Mouse (Mus musculus) gonadal fat pad, adult 2 months (tissue): Measurements from ENCODE around the gene Tex2. TPM values are rescaled to one million over a fixed set of nuclear protein-coding genes. Genes with fewer than 3 reads are reported as not detected.

Experiments
- DNase-seq: peaks from one replicate; pipeline ENCODE4 v3.0.0-alpha.2; 2012; ENCODE audit warnings: low read depth
- polyA plus RNA-seq: library from polyadenylated mRNA; depleted of rRNA; stranded (reverse); fragments of >200 nt; gene quantifications from 2 replicates; pipeline ENCODE4 v1.2.3, GENCODE M21; 2012

Tex2 gene
- polyA plus RNA-seq, 1 experiment: 26.6 TPM

DNA sequence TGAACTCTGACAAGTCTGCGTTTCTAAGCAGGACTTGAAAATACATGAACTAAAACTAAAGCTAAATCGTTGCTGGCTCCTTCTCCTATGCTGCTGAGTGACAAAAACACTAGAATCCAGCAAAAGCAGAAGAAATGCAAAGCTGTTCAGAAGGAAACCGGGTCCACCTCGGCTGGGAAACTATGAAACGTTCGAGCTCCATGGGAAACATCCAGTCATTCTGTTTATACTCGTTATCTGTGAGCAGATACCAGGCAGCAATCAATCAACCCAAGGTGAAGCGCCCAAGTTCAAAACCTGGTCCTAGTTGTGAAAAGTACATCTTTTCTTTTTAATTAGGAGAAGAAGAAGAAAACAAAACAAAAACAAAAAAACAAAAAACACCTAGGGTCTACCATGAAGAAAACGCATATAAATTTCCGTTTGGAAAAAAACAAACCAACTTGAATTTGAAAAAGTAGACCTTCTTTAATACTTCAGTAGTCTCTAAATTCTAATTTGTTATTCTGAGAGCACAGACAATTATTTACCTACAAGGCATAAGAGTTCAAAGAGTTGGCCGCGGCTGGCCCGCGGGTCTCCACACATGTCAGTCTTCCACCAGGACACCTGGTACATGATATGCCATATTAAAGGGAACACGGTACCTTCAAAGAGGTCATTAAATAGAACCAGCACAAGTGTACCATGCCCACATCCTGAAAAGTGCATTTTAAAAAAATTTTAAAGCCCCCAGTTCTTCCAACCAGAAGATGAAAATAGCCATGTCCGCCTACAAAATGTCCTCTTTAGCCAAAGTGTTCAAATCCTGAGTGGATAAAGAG lies 127.0 kb downstream of the Tex2 start:
- DNase-seq: no peak

DNA sequence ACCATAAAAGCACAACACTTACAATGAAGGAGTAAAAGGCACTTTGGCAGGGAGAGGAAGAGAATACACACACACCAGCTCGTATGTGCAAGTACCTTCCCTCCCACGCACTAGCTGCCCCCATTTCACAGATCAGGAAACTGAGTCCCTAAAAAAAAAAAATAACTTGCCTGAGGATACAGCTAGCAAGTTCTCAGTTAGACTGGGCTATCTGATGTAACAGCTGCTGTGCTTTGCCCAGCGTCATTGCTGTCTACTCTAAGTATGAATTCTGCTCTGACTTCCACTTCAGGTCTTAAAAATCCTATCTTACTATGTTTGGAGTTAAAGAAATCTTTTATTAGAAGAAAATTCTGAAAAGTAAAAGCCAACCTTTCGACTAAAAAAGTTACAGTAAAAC lies 127.6 kb downstream of the Tex2 start:
- no peak for DNase-seq

DNA sequence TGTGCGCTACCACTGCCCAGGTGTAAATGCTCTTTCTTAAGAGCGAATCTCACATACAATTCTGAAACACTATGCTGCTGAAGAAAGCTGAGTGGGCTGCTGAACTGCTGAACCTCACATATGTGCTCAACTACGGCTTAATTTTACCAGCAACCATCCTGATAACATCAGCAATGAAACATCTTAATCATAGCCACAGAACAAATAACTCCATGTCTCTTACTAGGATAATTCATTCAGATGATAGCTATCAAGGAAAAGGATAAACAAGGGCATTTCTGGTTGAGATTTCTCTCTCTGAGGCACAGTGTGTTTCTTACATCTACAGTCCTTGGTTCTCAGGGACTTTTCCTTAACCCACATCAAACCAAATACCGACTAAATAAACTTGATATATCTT lies 128.3 kb downstream of the Tex2 start:
- no peak for DNase-seq

DNA sequence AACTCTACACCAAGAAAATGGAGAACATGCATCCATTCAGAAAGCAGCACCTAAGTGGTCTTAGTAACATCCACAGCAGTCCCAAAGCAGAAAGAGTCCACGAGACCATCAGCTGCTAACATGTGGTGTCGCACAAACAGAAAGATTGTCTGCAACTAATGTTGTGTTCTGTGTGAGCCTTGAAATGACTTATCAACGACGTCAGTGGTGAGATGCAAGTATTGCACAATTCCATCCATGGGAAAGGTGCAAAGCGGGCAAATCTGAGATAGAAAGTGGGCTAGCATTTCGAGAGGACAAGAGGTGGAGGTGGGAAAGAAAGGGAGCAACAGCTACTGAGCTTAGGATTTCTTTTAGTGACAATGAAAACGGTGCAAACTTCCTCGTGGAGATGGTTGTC lies 130.4 kb downstream of the Tex2 start:
- DNase-seq: no peak

DNA sequence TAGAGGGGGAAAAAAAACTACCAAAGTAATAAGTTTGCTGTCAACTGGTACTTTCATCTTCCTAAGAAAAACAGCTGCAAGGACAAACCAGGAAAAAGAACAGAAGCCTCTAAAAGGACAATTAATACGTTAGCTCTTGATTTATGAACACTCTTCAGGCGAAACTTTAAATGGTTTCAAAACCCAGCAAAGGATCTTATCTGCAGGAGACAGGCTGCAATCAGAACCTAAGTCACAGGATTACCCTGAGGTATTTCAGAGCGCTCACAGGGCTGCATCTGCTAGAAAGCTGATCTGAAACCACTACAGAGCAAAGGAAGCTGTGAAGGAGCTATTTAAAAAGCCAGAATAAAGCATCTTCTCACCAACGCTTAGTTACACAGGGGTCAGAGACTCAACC lies 131.6 kb downstream of the Tex2 start:
- no peak for DNase-seq

DNA sequence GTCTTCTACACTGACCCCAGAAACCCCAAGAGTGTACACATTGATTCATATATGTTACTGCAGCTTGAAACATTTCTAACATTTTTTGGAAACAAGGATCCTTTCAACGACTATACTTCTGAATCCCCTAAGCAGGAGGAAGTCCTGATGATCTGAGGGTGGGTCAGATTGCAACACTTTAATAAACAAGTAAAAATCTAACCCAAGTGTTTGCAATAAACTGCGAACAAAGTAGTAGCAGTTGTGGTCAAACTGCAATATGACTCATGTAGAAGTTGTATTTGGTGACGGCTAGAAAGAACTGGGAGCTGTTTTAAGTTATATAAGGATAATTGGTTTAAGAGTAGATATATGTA lies 132.7 kb downstream of the Tex2 start:
- no peak for DNase-seq

DNA sequence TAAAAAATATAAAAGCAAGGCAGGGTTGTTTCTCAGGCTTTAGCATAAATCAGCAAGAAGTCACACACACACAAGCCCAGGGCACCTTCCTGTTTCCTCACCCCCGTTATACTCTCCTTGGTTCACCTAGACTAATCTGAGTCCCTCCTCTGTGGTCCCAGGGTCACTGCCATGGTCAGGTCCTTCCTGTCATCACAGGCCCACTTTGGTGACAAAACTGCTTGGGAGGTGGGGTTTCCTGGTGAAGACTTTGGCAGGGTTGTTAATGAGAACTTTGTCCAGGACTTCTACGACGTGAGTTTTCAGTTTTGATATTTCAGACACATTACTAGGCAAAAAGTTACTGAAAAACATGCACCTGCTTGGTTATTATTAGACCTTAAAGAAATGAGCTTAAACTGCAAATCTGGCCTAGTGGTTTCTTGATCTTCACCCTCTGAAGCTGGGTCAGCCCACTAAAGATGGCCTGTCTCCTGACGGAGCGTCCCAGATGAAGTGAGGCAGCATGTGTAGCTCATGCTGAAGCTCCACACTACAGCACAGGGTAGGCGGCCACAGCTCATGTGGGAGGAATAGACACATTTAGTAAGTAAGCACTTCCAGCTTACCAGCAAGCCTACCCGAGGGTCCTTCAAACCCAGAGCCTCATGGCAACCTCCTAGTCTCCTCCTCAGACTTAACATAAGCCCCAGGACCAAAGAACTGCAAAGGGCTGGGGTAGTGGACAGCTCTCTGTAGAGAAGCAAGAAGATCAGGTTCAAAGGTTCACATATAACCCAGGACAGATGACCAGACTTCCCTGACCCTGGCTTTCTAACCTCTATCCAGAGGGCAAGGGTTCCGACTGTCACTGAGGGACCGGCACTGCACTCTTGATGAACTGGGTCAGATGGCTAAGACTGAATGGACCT lies 133.3 kb downstream of the Tex2 start:
- DNase-seq: no peak

DNA sequence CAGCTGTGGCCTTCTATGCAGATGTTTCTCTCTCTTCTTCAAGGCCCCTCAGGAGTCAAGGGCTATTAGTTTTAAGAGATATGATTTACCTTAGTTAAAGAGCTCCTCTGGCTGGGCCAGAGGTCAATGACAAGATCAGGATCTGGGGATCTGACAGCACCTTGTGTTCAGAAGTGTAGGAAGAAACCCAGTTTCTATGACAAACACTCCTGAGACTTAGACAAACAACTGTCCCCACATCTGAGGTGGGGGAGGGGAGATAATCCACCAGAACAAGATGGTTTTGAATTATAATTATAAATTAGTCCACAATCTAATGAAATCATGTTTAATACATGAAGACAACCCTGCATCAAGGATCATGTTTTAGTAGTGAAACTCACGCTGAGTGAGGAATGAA lies 134.5 kb downstream of the Tex2 start:
- DNase-seq: no peak

DNA sequence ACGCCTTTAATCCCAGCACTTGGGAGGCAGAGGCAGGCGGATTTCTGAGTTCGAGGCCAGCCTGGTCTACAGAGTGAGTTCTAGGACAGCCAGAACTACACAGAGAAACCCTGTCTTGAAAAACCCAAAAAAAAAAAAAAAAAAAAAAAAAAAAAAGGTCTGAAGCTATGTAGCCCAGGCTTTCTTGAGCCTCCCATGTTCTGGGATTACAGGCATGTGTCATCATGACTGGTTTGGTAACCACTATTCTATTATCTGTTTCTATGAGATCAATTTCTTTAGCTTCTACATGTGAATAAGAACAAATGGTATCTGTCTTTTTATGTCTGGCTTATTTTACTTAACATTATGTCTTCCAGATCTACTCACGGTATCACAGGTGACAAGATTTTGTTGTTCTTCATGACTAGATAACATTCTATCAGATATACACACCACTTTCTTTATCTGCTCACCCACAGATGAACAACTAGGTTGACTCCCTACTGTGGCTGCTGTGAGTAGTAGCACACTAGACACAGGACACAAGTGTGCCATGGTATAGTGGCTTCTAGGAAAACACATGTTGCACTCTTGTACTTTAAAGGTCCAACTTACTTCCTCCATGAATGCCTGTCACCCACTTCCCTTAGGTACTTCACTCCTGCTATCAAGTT lies 135.6 kb downstream of the Tex2 start:
- DNase-seq: no peak

DNA sequence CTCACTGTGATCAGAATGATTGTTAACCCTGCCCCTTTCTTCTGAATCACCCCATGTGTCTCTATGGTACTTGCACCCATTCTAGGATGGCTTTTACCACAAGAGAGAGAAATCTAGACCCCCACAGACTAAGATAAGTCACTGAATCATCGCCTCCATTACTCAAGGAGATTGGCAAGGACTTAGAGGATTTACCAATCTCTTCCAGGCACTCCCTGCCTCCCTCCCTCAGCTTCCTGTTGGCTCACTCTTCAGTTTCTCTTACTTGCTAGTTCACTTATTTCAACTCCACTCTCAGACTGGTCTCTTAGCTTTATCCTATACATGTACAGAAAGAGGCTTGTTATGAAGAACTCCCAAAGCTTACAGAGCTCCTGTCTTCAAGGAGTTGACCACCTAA lies 137.9 kb downstream of the Tex2 start:
- no peak for DNase-seq

DNA sequence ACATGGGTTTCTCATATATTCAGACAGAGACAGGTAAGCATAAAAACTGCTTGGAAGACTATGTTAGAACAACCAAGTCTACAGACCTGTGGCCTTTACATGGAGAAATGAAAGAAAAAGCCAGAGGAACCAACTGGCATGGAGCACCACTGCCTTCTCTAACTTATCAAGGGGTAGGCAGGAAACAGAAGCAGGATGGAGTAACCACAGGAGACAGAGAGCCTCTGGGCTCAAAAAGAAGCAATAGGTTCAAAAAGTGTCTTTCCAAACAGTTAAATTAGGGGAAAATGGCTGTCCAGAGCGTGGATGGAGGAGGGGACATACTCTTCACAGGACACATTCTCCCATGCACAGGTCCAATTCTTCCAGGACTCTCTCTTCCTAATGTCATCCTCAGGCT lies 141.6 kb downstream of the Tex2 start:
- no peak for DNase-seq

DNA sequence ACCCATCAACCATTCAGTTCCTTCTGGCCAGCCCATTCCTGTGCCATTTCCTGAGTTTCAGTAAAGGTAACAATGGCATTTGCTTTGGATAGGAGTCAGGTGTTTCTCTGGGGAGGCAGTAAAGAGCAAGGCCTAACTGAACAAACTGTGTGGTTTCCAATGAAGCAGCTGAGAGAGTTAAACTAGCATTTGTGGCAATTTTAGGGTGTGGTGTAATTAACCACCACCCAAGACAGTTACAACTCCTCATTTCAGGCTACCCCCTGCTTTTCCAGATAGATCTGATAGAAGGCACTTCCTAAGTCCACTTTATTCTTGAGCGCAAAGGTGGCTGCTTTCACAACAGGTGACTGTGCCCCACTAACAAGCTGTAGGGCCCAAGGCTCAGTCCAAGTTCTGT lies 144.7 kb downstream of the Tex2 start:
- no peak for DNase-seq

DNA sequence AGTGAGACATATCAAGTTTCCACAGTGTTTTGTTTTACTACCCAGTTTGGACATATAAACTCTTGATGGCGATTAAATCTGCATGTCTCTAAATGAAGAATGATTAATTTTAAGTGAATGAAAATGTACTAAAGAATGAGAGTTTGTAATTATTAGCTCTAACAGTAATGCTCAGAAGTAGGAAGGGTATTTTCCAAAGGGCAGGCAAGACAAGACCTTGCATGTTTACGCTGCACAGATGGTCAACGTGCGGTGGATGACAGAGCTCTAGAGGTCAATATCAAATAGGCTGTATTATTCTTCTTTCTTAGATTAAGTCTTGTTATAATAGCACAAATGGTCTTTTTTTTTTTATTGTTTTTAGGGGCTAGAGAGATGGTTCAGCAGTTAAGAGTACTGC lies 147.3 kb downstream of the Tex2 start:
- DNase-seq: no peak

DNA sequence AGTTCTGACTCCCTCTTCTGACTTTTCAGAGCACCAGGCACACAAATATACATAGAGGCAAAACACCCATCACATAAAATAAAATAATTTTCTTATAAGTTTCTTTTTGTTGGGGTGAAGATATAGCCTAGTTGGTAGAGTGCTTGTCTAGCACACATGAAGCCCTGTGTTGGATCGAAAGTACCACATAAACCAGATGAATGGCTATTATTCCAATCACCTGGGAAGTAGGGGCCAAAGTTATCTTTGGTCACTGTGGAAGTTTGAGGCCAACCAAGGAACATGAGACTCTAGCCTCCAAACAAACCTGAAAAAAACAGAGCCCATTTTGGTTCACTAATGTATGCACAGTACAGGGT lies 147.7 kb downstream of the Tex2 start:
- no peak for DNase-seq

DNA sequence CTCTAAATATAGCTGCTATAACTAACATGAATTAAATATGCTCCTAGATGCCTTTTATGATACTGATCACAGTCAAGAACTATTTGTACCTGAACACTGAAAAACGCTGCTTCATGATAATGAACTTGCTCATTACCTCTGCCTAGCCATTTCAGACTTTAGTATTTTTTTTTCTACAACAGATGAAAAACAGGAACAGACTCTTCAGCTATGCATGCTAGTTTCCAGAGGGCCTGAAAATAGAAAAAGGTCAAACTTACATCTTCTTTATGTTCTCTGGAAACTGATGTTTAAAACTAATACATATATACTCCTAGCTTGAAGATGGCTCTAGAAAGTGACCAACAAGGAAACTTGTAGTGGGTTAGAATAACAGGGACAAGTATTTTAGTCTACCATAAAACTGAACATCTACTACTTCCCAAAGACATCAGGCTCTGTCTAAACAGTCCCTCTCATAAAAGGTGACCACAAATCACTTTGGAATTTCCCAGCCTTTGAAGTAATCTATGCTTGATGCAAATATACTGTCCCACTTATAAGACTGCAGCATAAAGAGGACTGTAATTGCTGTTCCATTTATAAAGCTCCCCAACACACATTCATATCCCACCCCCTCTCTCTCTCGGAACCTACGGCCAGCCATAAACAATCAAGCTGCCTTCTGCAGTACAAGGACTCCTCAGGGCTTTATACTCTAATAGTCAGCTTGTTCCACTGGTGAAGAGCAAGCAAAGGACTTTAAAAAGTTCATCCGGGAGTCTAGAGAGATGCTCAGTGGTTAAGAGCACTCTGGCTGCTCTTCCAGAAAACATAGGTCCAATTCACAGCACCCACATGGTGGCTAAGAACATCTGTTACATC lies 148.3 kb downstream of the Tex2 start:
- DNase-seq: no peak

DNA sequence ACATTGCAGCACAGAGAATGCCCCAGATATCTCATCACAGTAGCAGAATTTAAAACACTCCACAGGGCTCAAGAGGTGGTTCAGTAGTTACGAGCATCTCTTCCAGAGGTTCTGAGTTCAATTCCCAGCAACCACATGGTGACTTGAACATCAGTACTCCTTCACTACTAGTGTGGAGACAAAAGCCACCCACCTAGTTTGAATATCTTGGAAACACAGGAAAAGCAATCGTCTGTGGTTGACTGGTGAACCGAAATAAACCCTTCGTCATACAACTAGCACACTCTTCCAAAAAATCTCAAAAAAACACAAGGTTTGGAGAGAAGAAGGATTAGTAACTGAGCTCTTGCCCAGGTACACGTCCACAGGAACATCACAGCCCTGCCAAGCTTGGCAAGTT lies 149.4 kb downstream of the Tex2 start:
- no peak for DNase-seq

DNA sequence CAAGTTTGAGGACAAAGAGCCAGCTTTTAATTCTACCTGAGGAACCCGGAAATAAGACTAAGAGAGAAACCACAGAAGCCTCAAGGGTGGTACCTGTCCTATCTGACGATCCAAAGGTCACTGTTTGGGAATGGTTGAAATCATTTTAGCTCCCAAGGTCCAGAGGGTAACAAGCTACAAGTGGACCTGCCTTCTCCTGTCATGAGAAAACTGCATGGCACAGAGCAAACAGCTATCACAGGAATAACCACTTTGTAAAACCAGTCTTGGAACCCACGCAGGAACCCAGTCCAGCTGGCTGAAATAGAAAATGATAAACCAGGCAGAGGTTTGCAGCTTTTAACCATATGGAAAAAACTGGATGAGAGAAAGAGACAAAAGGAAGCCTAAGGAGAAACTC lies 150.9 kb downstream of the Tex2 start:
- DNase-seq: no peak

DNA sequence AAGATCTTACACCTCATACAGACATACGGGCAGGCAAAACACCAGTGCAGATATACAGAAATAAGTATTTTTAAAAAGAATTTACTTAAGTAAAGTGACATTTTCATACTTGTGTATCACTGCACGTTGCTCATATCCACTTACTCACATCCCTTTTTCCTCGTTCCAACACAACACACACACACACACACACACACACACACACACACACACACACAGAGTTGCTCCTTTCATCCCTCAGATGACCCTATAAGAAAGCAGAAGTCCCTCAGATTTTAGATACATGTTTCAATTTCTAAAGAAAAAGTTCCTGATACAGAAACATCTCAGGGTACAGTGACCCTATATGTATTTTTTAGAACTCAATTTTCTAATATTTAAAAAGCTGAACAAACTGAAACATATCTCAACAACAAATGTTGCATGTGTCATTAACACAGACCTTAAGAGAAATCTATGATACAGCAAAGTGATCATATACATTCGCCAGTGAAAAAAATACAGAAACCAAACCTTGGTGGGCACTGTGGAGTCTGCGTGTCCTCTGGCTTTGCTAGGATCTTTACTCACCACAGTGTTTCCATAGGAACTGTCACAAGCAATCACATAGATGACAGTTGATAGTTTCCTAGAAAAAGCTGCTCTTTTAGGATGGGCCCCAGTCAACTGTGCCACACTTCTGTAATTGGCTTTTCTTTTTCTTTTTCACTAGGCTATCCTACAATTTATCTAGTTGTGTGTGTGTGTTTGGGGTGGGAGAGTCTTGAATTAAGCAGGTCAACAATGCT lies 151.9 kb downstream of the Tex2 start:
- no peak for DNase-seq

DNA sequence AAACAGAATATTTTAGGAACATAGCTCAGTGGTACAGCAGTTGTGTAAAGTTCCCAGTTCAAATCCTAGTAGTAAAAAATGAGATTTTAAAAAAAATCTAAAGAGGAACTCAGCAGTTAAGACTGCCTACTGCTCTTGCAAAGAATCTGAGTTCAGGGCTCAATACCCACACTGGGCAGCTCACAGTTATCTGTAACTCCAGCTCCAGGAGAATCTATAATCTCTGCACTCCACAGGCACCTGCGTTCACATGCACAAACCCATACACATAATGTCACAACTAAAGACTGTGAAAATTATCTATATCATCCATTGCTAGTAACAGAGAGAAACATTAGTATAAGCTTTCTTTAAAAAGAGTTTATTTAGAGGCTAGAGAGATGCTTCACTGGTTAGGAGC lies 152.6 kb downstream of the Tex2 start:
- DNase-seq: no peak

DNA sequence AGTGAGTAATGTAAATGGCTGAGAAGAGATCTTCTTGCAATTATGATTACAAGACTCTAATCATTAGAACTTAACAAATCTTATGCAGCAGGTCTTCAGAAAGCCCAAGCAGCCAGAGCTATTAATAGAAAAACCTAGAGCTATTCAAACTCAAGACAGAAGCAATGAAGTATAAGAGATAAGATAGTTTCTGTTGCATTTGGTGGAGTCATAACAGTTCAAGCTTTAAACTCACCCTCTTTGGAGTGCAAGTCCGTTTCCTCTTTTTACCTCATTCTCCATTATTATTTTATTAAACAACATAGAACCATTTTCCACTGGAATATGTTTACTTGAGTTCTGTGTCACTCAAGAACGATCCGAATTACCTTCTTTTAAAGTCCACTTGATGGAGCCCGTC lies 154.7 kb downstream of the Tex2 start:
- DNase-seq: no peak
